Mouse (Mus musculus) cerebellum, postnatal 10 days (tissue): ENCODE data around the gene Nae1.
"Not testable (repeated sequence)": the region's sequence is repeated elsewhere in the genome, so short reads cannot be mapped to it uniquely, and the experiment has no call there.

Source experiments
- DNase-seq, 2 experiments: peaks; one replicate each; pipeline ENCODE4 v3.0.0; 2021; ENCODE audit warnings: mixed read lengths in 2 of 2

The Nae1 gene

DNA sequence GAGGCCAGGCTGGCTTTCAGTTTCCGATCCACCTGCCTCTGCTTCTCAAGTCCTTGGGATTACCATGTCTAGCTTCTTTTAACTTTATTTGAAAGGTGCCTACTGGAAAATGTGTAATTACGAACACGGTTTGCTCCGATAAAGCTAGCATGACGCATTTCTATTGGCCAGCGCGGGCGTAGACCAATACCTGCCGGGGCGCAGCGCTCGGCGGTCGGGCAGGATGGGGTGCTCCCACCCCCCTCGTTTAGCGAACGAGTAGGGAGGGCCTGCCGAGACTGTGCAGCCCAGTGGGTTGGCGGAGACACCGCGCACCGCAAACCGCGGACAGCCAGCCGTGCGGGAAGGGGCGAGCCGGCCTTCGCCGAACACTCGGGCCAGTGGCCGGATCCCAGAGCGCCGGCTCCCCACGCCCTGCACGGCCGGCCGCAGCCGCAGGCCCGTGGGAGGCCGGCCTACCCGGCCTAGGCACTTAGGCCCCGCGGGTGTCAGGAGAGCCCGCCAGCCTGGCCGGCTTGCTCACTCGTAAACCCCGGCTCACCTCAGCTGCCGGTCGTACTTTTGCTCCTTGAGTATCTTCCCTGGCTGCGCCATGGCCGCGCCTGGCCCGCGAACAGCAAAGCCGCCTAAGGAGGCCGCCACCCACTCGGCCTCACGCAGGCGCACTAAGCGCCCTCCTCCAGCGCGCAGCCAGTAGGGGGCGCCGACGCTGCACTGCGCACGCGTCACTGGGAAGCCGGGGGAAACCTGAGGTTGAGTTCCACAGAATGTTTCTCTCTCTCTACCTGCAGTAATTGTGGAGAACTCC, at the start of gene Nae1, which contains the start of gene Car7:
Gene Nae1, minus strand, starts transcription at position 667 of the 808 bp plus-strand sequence.
Gene Car7, plus strand, starts transcription at position 719 of the 808 bp plus-strand sequence.
- peak; percentile 96 to 97 for DNase-seq

DNA sequence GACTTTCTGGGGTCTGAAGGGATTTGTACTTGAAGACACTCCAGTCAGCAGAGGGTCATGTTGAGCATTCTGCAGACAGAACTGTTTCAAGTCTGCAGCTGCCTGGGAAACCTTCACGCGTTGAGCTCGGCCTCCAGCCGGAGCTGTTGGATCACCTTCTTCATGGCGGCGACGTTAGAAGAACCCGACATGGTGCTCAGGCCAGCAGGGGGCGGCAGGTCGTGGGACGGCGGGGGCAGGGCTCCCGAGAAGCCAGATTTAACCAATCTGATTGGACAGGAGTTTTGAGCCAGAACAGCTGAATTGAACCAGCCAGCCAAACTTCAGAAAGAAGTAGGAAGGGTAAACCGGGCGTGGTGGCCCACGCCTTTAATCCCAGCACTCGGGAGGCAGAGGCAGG, 43.2 kb upstream of the Nae1 start:
- not testable (repeated sequence) for DNase-seq

DNA sequence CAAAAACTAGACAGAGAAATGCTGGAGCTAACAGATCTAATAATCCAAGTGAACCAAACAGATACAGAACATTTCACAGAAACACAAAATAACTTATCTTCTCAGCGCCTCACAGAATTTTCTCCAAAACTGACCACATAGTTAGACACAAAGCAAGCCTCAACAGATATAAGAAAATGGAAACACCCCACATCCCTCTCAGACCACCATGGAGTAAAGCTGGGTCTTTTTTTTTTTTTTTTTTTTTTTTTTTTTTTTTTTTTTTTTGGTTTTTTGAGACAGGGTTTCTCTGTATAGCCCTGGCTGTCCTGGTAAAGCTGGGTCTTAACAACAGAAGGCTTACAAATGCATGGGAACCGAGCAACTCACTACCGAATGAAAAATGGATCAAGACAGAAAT, 42.4 kb upstream of the Nae1 start:
- DNase-seq = no peak

DNA sequence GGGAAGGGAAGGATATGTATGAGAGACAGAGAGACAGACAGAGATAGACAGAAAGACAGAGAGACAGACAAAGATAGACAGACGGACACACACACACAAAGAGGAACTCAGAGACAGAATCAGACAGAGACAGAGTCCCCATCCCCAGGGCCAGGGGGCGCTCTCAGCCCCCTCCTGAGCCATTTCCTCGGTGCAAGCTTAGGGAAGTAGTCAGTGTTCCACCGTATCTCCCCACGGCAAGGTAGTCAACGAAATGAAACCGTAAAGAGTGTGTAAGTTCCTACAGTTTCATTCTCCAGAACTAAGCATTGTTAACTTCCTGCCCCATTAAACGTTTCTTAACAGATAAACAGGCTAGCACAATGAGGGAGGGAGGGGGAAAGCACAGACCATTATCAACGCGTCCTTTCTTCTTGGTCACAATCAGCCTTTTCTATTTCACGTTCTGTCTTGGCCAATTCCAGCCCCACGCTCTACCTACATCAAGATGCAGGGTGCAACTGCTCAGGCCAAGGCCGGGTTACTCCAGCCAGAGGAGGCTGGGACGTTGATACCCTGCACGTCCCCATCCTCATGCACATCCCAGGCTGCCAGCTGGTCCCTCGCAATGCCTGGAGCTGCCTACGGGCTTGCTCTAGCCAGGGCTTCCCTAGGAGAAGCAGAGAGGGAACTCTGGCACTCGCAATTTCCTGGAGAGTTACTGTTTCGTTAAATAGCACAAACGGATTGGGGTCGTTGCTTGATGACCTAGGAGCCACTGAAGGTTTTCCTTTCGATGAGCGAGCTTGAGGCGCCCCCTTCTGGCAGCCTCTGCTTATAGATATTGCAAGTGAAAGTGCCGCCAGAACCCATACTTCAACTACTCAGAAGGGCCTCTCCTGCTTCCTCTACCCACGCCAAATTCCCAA, 36.3 kb upstream of the Nae1 start:
- DNase-seq = peak; percentile 94 to 95

DNA sequence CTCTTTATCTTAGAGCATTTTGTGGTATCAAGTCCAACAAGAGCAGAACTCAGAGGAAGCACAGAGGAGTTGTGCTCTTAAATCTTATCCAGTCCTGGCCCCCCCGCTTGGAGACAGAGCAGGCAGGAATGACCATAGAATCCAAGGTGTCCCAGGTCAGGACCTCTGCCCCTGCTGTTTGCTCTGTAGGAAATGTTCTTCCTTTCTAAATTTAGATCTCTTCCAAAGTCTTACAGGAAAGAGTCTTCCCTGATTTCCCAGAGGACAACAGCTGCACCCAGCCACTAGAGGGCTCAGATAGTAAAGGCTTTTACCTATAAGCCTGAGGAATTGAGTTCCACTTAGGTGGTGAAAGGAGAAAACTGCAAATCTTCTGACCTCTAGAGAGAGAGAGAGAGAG, 35.1 kb upstream of the Nae1 start:
- no peak for DNase-seq

DNA sequence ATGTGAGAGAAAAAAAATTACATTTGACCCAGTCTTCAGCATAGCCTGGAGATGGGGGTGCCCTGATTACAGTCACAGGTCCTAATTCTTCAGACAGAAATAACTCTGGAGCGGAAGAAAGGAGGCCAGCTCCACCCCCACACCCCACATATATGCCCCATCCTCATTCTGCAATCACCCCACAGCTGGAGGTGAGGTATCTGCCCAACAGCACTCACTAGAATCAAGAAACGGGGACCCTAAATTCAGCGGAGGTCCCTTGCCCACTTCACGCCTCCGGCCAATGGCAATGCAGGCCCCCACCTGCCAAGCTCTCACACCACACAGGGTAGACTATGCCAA, 31.0 kb upstream of the Nae1 start:
- DNase-seq = peak in 1 of 2 experiments; percentile 20

DNA sequence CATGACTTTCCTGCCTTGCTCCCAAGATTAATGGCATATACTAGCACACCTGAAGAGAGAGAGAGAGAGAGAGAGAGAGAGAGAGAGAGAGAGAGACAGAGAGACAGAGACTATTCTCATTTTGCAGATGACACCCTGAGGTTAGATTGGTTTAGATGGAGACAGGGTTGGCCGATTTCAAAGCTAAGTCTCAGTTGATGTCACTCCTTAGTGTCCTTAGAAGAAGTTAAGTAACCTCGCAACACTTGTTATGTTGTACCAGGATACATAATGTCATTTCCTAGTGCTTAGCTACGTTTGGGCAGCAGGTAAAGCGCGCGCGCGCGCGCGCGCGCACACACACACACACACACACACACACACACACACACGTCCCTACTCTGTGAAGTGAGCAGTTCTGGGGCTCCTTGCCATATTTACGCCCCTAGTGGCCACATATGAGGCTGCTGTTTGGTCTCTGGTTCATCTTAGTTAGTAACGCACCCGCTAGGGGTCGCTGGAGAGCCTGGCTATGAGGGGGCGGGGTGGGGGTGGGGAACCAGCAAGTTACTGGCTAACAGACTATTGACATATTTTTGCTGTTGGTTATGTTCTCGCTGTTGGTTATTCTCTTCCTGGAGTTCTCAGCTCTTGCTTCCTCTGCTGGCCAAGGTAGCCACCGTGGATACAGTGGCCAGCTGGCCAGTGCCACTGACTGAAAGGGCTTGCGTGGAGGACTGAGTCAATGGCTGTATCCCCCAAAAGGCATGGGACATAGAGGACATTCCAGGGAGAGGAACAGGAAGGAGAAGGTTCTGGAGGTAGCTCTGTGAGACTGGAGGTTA, 30.4 kb upstream of the Nae1 start:
- DNase-seq = peak; percentile 96 to 97

DNA sequence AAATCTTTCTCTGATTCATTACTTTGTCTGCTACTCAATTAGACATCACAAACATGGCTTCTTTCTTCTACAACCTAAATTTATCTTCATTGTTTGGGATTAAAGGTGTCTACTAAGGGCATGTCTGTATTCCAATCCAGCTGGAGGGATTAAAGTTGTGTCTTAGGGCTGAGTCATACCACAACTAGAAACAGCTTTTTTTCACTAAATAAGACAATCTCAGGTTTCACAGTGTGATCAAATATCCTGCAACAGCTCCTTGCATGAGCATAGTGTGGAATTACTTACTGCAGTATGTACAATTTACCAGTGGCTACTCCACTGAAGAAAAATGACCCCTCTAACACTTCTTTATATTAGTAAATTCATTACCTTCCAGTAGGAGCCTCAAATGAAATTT, 26.3 kb upstream of the Nae1 start:
- no peak for DNase-seq

DNA sequence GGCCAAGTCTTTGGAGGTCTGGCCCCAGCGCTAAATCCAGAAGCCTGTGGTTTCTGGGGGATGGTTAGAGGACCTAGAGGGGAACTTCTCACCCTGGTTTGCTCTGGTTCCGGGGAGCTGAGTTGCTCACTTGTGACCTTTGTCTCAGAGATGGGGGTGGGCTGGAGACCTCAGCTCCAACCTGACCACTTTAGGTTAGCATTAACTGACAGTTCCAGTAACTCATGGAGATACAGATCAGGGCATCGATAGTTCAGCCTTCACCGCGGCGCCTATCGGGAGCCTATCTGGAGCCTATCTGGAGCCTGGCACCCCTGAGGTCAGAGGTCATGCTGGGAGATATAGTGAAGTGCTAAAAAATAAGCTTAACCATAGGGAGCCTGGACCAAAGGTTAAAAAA, 22.8 kb upstream of the Nae1 start:
- DNase-seq = no peak

DNA sequence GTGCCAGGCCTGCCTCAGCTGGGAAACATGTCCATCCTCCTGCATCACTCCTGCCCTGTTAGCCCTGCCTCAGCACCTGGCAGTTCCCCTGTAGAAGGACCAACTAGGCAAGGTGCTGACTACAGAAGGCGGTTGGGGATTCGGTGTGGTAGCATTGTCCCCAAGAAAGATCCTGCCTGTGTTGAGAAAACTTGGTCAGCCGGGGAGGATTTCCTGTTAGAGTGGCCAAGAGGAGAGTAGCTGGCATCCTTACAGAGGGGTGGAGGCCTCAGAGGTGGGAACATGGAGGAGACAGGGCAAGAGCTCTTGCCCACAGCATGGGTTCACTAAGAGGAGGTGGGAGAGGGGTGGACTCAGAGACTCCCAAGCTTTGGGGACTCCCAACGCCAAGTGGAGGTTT, 20.8 kb upstream of the Nae1 start:
- DNase-seq = no peak

DNA sequence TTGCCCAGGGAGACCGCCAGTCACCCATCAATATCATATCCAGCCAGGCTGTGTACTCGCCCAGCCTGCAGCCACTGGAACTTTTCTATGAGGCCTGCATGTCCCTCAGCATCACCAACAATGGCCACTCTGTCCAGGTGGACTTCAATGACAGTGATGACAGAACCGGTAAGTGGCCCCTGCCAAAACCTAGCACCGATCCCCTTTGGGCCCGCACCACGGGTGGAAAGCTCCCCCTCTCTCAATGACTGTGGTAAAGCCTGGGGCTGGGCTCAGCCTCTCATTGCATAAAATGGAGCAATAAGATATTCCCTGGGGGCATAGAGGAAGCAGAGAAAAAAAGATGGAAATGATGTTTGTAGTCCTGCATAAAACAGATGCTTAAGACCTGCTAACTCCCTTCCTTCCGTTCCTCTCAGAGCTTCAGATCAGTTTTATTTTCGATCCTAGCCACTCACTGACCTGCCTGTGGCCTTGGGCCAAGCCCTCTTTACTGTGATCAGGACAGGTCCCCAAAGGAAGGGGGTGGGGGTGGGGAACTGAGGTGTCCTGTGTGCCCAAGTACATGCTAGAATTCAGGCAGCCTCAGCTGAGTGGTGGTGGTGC, 9.1 kb upstream of the Nae1 start:
- DNase-seq = no peak

DNA sequence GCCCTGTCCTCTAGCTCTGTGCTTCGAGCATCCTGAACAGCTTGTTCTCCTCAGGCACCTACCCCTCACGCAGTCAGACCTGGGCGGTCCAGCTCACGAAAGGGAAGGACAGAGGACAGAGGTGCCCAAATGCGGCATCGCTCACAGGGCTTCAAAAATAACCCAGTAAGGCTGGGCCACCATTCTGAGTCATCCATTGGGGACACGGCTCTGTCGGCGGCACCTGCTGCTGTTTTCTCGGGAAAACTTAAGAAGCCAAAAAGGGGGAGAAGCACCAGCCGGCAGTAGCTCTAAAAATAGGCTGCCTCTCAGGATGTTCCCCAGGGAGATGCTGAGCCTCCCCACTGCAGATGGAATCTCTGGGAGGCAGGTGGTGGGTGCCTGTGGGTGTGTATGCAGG, 7.7 kb upstream of the Nae1 start:
- no peak for DNase-seq

DNA sequence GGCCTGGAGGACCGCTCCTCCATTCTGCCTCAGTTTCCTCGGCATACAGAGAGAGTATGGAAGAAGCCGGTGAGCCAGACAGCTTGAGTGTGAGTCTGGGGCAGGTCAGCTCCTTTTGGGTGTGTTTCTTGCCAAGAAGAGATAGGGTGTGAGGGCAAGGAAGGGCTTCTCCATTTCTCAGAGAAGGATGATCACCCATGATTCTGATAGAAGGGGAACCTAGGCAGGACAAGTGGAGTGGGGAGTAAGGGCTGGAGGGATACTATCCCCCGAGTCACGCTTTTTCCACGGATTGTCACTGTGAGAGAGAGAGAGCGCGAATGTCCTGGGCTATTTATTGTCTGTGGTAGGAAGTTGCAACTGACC, 7.1 kb upstream of the Nae1 start:
- DNase-seq = no peak

DNA sequence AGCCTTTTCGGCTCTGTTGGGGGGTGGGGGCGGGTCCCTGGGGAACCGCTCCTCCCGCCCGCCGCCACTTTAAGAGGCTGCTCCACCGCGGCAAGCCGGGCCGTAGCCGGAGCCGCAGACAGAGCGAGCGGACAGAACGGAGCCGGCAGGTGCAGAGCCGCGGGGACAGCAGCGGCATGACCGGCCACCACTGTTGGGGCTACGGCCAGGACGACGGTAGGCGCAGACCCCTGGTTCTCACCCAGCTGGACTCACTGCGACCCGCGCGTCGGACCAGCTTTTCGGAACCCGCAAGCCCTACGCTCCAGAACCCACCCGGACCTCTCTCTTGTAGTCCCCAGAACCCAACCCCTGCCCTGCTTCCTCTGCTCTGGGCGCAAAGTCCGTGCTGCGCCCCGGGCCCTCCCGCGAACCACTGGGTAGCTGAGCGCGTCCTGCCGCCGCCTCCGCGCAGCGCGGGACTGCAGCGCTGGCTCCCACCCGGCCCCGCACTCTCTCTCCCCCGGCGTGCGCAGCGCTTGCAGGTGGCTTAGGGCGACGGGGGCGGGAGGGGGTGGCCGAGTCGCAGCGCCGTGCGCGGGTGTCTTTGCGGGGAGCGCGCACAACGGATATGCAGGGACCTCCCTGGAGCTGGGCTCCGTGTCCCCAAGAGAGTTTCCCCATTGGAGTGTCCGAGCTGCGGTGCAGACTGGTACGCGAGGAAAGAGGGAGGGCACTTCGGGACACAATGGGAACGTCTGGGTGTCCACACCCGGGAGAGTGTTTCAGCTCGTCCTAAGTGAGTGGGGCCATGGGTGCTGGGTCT, 6.5 kb upstream of the Nae1 start:
- peak; percentile 51 to 57 for DNase-seq

DNA sequence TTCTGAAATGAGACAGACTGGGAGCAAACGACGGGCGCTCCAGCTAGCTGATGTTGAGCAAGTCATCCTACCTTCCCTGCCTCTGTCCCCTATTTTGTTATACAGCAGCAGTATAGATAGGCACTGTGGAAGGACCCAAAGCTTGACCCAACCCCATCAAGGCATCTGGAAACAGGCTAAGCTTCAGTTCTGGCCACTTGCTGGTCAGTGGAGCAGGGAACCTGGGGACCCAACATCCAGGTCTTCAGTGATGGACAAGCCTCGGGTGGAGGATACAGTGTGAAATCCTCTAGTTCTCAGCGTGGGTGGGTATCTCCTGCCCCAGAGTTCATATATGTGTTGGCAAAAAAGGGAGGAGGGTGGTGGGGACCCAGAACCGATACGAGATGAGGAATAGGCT, 5.8 kb upstream of the Nae1 start:
- no peak for DNase-seq

DNA sequence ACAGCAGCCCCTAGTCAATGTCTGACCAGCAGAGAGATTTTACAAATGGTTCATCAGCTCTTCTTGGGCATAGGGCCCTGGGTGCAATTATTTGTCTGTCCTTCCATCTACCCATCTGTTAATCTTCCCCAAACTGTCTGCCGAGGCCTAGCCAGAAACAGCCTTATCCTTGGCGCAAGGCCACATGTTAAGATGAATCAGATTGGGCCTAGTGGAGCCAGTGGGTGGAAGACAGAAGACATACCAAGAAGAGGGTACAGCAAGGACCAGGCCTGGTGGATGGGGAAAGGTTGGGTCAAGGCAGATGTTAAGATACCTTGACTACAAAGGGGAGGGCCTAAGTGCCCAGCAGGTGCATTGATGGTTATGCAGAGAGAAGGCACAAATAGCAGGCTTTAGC, 5.1 kb upstream of the Nae1 start:
- DNase-seq = peak; percentile 58 to 76

DNA sequence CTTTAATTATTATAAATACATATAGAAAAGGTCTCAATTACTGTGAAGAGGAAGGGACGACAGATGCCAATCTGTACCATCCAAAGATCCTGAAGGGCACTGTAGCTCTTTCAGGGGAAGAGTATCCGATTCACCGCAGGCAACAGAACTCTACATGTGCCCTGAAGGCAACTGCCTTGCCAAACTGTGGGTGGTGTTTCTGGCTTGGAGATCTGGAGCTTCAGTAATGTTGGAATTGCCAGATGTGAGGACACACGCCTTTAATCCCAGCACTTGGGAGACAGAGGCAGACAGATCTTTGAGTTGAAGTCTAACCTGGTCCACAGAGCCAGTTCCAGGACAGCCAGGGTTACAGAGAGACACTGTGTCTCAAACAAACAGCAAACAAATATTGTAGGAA, 4.5 kb upstream of the Nae1 start:
- DNase-seq = no peak

DNA sequence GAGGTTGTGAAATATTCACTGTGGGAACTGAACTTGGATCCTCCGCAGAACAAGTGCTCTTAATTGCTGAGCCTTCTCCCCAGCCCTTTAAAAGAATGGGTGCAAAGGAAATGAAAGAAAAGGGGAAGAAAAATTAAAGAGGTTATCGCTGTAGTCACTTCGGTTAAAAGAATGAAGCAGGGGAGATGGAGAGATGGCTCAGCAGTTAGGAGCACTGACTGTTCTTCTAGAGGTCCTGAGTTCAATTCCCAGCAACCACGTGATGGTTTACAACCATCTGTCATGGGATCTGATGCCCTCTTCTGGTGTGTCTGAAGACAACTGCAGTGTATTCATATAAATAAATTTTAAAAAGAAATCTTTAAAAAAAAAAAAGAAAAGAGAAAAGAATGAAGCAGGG, 1.6 kb upstream of the Nae1 start:
- no peak for DNase-seq

DNA sequence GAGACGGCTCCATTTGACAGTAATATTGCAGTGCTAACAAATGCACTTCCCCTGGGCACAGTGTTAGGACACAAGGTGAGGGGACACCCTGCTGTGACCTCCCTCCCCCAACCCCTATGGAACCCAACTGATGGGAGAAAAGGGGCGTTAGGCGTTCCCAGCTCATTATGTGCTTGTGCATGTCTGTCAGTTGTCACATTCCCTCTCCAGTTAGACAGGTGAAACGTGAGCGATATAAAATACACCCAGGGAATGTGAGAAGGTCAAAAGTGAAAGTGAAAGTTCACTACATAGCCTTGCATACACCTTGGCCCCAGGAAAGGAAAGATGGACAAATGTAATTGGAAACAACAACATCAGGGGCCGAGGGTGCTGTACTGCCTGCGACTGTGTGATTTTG, 941 bp upstream of the Nae1 start:
- DNase-seq = peak in 1 of 2 experiments; percentile 35

DNA sequence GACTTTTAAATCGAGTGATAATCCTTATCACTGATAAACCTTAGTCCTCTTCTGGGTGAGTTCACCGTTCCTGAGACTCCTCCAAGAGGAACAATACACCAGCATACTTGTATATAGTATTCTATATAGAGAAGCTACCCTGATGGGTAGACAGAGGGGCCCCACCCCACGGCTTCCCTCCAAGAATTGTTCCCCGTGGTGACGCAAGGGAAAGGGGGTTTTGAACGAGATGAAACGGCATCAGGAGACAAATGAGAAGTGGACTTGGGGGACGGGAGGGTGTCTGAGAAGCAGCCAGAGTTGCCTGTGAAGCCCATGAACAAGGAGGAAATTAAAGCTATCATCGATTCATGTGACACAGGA, 323 bp upstream of the Nae1 start:
- peak; percentile 56 to 63 for DNase-seq

DNA sequence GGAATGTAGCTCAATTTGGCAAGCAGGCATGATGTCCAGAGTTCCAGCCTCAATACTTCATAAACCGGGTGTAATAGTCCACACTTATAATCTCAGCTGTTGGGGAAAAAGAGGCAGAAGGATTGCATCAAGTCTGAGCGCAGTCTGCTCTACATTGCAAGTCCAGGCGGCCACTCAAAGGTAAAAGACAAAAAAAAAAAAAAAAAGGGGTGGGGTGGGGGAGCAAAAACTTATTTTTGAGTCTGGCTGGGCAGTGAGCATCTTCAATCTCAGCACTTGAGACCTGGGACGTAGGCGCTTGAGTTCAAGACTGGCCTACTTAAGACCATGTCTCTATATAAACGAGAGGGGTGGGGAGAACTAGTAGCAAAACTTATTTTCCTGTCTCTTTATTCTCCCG, 886 bp downstream of the Nae1 start:
- DNase-seq = no peak

DNA sequence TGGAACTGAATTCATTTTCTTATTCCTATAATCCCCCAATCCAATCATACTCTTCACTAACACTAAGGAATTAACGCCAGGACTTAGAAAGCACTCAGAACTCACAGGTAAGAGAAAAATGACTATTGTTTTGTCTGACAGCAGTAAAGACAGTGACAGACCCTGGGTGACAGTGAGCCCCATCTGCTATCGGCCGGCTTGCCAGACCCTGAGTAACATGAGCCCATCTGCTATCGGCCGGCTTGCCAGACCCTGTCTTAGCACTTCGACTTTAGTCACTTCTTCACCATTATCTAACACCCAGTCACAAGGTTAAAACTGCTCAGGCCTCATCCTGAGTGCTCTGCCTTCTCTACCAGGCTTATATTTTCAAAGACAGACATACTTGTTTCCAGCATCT, 4.8 kb downstream of the Nae1 start:
- peak; percentile 91 to 93 for DNase-seq
